Mouse (Mus musculus) C2C12 (cell line): ENCODE results near the gene Bcl2l15. TPM values are rescaled to one million over a fixed set of nuclear protein-coding genes. Genes with fewer than 3 reads are reported as not detected.

Source experiments
- H3K27me3 ChIP-seq: one replicate; pipeline ENCODE4 v1.6.1; 2011; ENCODE audit not compliant: control insufficient read depth, insufficient read depth, insufficient read length
- H3K36me3 ChIP-seq: one replicate; pipeline ENCODE4 v1.6.1; 2011; ENCODE audit not compliant: control insufficient read depth, insufficient read depth
- H3K4me3 ChIP-seq: one replicate; pipeline ENCODE4 v1.5.1; 2011; ENCODE audit warnings: mild to moderate bottlenecking, control low read depth; ENCODE audit not compliant: poor library complexity, insufficient read depth, severe bottlenecking
- H3K79me2 ChIP-seq: one replicate; pipeline ENCODE4 v1.6.1; 2011; ENCODE audit not compliant: control insufficient read depth, insufficient read depth
- H3K79me3 ChIP-seq: one replicate; pipeline ENCODE4 v1.6.1; 2011; ENCODE audit warnings: low read depth, control low read depth
- H3ac ChIP-seq: one replicate; pipeline ENCODE3; 2011; ENCODE audit warnings: low read depth; ENCODE audit not compliant: control insufficient read depth, insufficient read length
- CEBPB ChIP-seq: IDR thresholded peaks from one replicate; pipeline ENCODE4 v1.6.1; 2011; ENCODE audit warnings: low read depth, mild to moderate bottlenecking, control low read depth, moderate library complexity
- CTCF ChIP-seq: IDR thresholded peaks from one replicate; pipeline ENCODE4 v1.5.1; 2011; ENCODE audit not compliant: control insufficient read depth, insufficient read depth, insufficient read length
- FOSL1 ChIP-seq: IDR thresholded peaks from one replicate; pipeline ENCODE4 v1.8.0; 2011; ENCODE audit warnings: mild to moderate bottlenecking, low read length; ENCODE audit not compliant: poor library complexity, insufficient read depth, severe bottlenecking
- MAX ChIP-seq: IDR thresholded peaks from one replicate; pipeline ENCODE4 v1.6.1; 2011; ENCODE audit warnings: mild to moderate bottlenecking, control low read depth
- MYOD1 ChIP-seq: IDR thresholded peaks from one replicate; pipeline ENCODE4 v1.6.1; 2011; ENCODE audit warnings: low read depth; ENCODE audit not compliant: control insufficient read depth, insufficient read length
- MYOG ChIP-seq: IDR thresholded peaks from one replicate; pipeline ENCODE4 v1.6.1; 2011; ENCODE audit not compliant: control insufficient read depth, insufficient read length; ENCODE audit errors: extremely low read depth
- USF1 ChIP-seq: IDR thresholded peaks from one replicate; pipeline ENCODE4 v1.6.1; 2011; ENCODE audit warnings: low read depth, mild to moderate bottlenecking, control low read depth, moderate library complexity
- polyA plus RNA-seq: library from polyadenylated mRNA; unstranded; fragments of >200 nt; fragmentation: generic; extraction: Trizol; gene quantifications from one replicate; pipeline ENCODE4 v1.2.1, GENCODE M21; 2012; ENCODE audit warnings: missing spikeins

Gene Bcl2l15
- polyA plus RNA-seq, 1 experiment, result 0.37 TPM

DNA sequence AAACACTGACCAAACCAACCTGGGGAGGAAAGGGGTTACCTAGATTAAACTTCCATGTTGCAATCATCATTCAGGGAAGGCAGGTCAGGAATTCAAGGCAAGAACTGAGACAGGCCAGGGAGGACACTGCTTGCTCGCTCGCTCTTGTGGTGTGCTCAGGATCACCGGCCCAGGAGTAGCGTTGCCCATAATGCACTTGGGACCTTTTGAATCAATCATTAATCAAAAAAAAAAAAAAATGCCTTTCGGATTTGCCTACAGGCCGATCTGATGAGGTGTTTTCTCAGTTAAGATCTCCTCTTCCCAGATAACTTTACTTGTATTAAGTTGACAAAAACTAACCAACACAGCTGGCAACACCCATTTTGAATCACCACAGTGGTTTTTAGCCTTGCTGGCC lies 31.8 kb downstream of the Bcl2l15 start:
- no peaks in the 10 kb centered on the region for H3K79me2 ChIP-seq
- no peak overlapping the region for H3ac ChIP-seq
- H3K27me3 ChIP-seq, result no peaks in the 10 kb centered on the region
- TF ChIP-seq FOSL1 (no peak), MYOD1 (no peak), MAX (no peak), MYOG (no peak), USF1 (no peak), CTCF (no peak), CEBPB (no peak)
- no peaks in the 10 kb centered on the region for H3K79me3 ChIP-seq
- H3K36me3 ChIP-seq, result no peaks in the 10 kb centered on the region
- H3K4me3 ChIP-seq, result no peak overlapping the region

DNA sequence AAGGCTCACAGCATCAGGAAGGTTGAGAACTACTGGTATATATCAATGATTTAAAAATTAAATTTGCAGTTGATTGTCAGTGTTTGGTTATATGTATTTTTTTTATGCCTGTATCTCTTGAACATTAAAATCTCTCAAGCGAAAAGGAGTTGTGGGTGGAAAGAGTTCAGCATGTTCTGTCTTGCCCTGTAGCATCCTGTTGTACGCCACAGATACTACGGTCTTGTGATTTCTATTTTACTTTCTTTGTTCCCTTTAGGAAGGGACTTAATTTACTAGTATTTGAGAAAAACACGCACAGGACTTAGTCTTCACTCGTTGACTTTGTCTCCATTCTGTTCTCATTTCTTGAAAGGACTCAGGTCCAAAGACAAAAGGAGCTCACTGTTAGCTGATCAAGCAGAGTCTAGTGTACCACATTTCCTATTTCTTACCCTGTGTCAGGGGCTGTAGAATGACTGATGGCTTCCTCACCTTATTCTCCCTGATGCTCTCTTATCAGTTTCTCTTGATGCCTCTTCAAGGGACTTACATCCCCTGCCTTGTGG lies 35.1 kb downstream of the Bcl2l15 start:
- H3K79me3 ChIP-seq, result no peaks in the 10 kb centered on the region
- no peaks in the 10 kb centered on the region for H3K79me2 ChIP-seq
- no peaks in the 10 kb centered on the region for H3K27me3 ChIP-seq
- no peak for TF ChIP-seq FOSL1
- no peak for TF ChIP-seq MAX
- no peak for TF ChIP-seq USF1
- TF ChIP-seq CTCF, result no peak
- no peak for TF ChIP-seq MYOG
- TF ChIP-seq MYOD1, result no peak
- TF ChIP-seq CEBPB, result no peak
- no peaks in the 10 kb centered on the region for H3K36me3 ChIP-seq
- H3K4me3 ChIP-seq, result no peak overlapping the region
- H3ac ChIP-seq, result no peak overlapping the region

DNA sequence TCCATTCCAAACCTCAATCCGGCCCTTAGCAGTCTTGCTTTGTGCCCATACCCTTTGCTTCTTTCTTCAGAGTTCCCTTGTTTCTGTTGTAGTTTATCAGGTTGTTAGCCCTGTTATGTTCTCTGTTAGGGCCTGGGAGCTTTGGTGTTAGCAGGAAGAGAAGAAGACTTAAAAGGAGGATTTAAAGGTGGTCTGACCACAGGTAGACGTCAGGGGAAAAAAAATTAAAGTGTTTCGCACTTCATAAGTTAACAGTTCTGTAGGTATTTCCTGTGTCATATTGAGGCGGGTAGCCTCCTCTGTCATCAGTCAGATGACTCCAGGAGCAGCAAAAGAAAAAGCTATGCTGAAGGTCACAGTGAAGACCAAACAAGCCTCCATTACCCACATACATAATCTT lies 35.6 kb downstream of the Bcl2l15 start:
- H3K79me2 ChIP-seq, result no peaks in the 10 kb centered on the region
- TF ChIP-seq USF1, result no peak
- H3K27me3 ChIP-seq, result no peaks in the 10 kb centered on the region
- no peak overlapping the region for H3ac ChIP-seq
- no peak overlapping the region for H3K4me3 ChIP-seq
- H3K79me3 ChIP-seq, result no peaks in the 10 kb centered on the region
- no peaks in the 10 kb centered on the region for H3K36me3 ChIP-seq

DNA sequence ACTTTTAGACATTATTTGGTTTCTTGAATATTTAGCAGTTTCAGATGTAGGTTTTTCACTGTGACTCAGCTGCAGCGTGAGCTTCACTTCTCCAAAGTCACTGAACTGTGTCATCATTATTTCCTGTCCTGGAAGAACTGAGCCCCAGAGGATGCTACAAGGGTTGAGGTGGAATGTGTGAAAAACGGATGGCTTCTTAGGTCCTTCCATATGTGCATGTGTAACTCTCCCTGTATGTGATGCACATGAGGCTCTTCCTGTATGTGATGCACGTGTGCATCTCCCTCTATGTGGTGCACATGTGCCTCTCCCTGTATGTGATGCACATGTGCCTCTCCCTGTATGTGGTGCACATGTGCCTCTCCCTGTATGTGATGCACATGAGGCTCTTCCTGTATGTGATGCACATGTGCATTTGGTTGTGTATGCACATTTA lies 40.3 kb downstream of the Bcl2l15 start:
- Histone ChIP-seq H3K4me3 (no peak overlapping the region), H3K79me2 (no peaks in the 10 kb centered on the region), H3K79me3 (no peaks in the 10 kb centered on the region), H3K36me3 (no peaks in the 10 kb centered on the region), H3K27me3 (no peaks in the 10 kb centered on the region), H3ac (no peak overlapping the region)
- TF ChIP-seq MAX (no peak), CTCF (no peak), FOSL1 (no peak), CEBPB (no peak), MYOD1 (no peak), MYOG (no peak), USF1 (no peak)

DNA sequence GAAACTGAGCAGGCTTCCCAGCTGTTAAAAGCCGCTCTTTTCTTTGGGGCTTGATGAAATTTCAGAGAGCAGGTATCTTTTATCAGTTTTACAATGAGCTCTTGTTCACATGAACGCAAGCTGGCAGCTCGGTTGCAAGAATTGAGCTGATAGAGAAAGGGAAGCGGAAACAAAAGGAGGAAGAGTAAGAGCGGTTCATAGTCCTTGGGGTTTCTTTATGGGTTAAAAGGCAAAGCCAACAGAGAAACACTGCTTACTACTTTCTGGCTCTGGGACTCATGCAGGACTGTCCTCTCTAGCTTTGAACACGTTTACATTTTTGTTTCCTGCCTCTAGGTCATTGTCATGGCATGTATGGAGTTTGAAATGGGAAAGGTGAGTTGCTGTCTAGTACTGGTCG lies 41.9 kb downstream of the Bcl2l15 start:
- TF ChIP-seq USF1 (no peak), CEBPB (no peak), MYOD1 (no peak), MYOG (no peak), FOSL1 (no peak), CTCF (no peak), MAX (no peak)
- H3K79me2 ChIP-seq, result no peaks in the 10 kb centered on the region

DNA sequence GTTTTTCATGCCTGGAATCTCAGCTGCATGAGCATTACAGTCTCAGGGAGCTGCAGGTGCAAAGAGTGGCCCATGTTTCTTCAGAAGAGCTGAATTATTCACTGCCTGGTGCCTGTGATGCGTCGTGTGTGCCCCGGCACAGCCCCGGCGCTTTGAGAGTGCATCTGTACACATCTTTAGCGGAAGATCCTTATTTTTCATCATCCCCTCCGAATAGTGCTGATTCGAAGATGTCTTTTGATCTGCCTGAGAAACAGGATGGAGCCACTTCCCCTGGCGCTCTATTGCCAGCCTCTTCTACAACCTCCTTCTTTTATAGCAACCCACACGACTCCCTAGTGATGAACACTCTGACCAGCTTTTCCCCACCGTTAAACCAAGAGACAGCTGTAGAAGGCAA lies 53.5 kb downstream of the Bcl2l15 start:
- no peaks in the 10 kb centered on the region for H3K27me3 ChIP-seq
- TF ChIP-seq FOSL1 (no peak), CTCF (no peak), MYOG (no peak), MYOD1 (no peak), CEBPB (no peak), MAX (no peak), USF1 (no peak)

More for the DNA sequence above, 41.9 kb downstream of the Bcl2l15 start:
- no peak overlapping the region for H3K4me3 ChIP-seq
- H3K36me3 ChIP-seq, result no peaks in the 10 kb centered on the region
- no peak overlapping the region for H3ac ChIP-seq
- H3K79me3 ChIP-seq, result no peaks in the 10 kb centered on the region
- H3K27me3 ChIP-seq, result no peaks in the 10 kb centered on the region

More for the DNA sequence above, 53.5 kb downstream of the Bcl2l15 start:
- H3K4me3 ChIP-seq, result no peak overlapping the region
- H3K79me2 ChIP-seq, result no peaks in the 10 kb centered on the region
- no peaks in the 10 kb centered on the region for H3K36me3 ChIP-seq
- no peak overlapping the region for H3ac ChIP-seq
- no peaks in the 10 kb centered on the region for H3K79me3 ChIP-seq
